Mouse (Mus musculus) left cerebral cortex, postnatal 36 days (tissue): ENCODE results near the gene Taar7f. TPM values are rescaled to one million over a fixed set of nuclear protein-coding genes. Genes with fewer than 3 reads are reported as not detected.
"Not testable (repeated sequence)": the region's sequence is repeated elsewhere in the genome, so short reads cannot be mapped to it uniquely, and the experiment has no call there.

ENCODE experiments used
- DNase-seq, 2 experiments: peaks; one replicate each; pipeline ENCODE4 v3.0.0; 2021 to 2022; ENCODE audit warnings: low spot score in 2 of 2, mixed read lengths in 1 of 2
- intact Hi-C: fragments of 180-260 bp; cut with DNase I; formaldehyde crosslinking; loops from one replicate; pipeline ENCODE4 v1.15.1; 2025
- total RNA-seq, 2 experiments: library from RNA; stranded (reverse); gene quantifications; 2 replicates each; pipeline ENCODE4 v1.2.3; 2021

Gene Taar7f
- not detected for total RNA-seq

DNA sequence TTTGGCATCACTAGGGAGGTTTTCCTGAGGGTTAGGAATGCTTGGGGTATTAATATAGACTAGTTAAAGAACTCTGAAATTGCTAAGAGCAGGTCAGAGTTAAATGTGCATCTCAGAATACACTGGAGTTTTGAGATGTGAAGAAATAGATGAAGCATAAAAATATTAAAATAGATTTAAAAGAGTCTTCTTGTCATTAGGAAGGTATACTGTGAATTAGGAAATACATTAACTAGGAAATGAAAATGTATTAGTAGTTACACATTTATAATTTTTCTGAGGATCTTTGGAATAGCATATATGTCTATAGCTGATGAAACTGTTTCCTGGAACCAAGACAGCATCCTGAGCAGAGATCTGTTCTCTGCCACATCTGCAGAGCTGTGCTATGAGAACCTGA, at the start of gene Taar7f:
Taar7f (plus strand) TSS at position 301 of the 400 bp plus-strand sequence.
- DNase-seq, result no peak
- intact Hi-C loops, result no loop called here

DNA sequence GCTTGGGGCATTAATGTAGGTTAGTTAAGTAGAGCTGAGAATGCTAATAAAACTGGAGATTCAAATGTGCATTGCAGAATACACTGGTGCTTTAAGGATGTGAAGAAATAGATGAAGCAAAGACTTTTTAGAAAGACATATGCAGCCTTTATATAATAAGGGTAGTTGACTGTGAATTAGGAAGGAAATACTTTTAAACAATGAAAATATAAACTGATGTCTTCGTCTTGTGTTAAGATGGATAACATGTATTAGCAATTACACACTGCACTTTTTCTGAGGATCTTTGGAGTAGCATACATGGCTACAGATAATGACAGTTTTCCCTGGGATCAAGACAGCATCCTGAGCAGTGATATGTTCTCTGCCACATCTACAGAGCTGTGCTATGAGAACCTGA, 49.7 kb upstream of the Taar7f start, which contains the start of gene Taar7b:
Taar7b (plus strand) TSS at position 301 of the 400 bp plus-strand sequence.
- DNase-seq, result no peak
- intact Hi-C loops, result no loop called here

DNA sequence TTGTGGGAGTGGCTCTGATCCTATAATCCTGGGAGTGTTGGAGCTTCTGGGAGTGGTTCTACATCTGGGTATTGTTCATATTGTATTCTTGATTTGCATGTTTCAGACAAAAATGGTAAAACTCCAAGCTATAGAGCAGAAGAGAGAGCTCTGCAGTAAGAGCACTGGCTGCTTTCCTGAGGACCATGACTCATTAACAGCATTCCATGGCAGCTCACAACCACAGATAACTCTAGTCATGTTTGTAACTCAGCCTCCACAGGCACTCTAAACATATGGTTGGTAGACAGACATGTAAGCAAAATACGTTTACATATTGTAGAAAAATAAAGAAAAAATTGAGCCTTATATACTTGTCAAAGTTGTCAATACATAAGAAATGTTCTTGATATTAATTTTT, 42.9 kb upstream of the Taar7f start:
- intact Hi-C loops, result no loop called here
- no peak for DNase-seq

DNA sequence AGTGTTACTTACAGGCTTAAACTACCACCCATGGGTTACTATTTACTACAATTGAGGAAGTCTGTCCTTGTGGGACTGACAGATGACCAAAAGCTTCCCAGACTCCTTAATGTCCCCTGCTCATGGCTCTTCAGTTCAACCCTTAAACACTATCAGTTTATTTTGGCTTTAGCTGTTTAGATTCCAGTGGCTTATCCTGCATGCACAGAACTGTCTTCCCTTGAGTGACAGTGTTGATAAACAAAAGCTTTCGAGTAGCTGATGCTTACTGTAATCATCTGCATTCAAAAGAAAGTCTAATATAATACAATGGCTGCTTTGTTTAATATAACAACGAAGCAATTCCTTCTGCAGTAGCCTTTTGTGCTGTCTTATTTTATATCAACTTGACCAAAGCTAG, 42.3 kb upstream of the Taar7f start:
- DNase-seq, result no peak
- intact Hi-C loops, result no loop called here

DNA sequence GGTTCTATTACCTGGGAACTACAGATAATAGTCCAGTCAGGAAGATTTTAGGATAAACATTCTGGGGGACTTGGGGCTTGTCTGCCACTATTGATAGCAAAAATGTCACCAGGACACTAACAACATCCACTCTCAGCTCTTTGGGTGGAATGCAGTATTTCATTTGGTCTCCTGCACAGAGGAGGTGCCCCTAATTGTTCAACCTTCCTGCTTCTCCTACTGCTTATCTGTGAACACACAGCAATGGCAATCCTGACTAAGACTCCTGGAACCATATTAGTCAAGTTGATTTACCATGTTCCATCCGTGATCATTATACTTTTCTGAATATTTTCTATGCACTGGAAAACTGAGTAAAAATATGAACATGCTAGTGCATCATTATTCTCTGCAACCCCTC, 41.2 kb upstream of the Taar7f start:
- no peak for DNase-seq
- intact Hi-C loops, result no loop called here

DNA sequence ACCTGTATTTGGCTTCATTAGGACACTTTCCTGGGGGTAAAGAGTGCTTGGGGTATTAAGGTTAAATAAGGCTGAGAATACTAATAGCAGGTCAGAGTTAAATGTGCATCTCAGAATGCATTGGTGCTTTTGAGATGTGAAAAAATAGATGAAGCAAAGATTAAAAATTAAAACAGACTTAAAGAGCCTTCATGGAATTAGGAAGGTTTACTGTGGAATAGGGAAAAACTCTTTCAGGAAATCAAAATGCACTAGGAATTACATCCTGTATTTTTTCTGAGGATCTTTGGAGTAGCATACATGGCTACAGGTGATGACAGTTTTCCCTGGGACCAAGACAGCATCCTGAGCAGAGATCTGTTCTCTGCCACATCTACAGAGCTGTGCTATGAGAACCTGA, 22.4 kb upstream of the Taar7f start, which contains the start of gene Taar7d:
Taar7d (plus strand) TSS at position 301 of the 400 bp plus-strand sequence.
- intact Hi-C loops, result no loop called here
- DNase-seq, result no peak

DNA sequence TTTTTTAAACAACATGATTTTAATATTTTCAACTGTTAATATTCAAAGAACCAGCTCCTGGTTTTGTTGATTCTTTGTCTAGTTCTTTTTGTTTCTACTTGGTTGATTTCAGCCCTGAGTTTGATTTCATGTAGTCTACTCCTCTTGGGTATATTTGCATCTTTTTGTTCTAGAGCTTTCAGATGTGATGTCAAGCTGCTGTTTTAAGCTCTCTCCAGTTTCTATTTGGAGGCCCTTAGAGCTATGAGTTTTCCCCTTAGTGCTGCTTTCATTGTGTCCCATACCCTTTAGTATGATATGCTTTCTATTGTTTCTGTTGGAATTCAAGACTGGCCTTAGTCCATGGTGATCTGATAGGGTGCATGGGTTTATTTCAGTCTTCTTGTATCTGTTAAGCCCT, 18.0 kb upstream of the Taar7f start:
- intact Hi-C loops, result no loop called here

DNA sequence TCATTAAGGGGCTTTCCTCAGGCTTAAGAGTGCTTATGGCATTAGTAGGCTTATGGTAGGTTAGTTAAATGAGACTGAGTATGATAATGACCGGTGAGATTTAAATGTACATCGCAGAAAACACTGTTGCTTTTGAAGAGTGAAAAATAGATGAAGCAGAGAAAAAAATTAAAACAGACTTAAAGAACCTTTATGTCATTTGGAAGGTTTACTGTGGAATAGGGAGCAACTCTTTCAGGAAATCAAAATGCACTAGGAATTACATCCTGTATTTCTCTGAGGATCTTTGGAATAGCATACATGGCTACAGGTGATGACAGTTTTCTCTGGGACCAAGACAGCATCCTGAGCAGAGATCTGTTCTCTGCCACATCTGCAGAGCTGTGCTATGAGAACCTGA, 12.0 kb upstream of the Taar7f start, which contains the start of gene Taar7e:
Taar7e (plus strand) TSS at position 301 of the 400 bp plus-strand sequence.
- intact Hi-C loops, result no loop called here
- DNase-seq, result no peak

More for the DNA sequence above, 18.0 kb upstream of the Taar7f start:
- no peak for DNase-seq

DNA sequence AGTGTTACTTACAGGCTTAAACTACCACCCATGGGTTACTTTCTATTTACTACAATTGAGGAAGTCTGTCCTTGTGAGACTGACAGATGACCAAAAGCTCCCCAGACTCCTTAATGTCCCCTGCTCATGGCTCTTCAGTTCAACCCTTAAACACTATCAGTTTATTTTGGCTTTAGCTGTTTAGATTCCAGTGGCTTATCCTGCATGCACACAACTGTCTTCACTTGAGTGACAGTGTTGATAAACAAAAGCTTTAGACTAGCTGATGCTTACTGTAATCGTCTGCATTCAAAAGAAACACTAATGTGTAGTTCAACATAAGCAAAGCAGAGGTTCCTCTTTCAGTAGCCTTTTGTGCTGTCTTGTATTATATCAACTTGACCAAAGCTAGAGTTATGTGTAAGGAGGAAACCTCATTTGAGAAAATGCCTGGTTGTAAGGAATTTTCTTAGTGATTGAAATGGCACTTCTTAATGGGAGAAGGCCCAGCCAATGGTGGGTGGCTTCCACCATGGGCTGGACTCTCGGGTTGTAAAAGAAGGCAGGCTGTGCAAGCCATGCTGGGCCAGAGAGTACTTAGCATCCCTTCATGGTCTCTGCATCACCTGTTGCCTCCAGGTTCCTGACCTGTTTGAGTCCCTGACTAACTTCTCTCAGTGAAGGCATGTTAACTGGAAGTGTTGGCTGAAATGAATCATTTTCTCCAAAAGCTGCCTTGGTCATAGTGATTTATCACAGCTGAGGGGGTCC, 9.0 kb upstream of the Taar7f start:
- no peak for DNase-seq
- intact Hi-C loops, result no loop called here

DNA sequence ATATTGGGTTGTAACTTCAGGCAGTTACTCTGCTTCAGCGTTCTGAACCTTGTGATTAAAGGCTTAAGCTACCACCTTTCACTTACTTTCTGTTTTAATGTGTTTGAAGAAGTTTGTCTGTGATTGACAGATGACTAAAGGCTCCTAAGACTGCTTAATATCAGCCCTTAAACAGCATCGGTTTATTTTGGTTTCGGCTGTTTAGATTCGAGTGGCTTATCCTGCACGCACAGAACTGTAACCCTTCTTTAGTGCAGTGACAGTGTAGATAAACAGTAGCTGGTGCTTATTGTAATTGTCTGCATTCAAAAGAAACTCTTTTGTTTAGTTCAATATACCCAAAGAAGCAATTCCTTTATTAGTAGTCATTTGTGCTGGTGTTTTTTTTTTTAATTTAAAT, 2.7 kb downstream of the Taar7f start:
- intact Hi-C loops, result no loop called here

DNA sequence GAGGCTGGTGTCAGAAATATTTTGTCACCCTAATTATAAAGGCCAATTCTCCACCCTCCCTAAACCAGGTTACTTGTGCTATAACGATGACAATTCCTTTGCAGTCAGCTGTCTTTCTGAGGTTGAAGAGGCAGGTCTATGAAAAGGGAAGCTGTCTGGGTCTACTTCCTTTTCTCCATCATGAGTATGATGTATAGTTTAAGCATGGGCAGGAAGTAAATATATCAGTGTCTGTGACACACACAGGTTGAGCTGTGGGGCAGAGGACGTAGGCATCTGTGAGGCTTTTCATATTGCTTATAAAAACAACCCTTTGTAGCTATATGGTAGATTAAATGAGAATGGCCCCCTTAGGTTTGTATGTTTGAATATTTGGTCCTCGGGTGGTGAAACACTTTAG, 9.7 kb downstream of the Taar7f start:
- DNase-seq, result no peak

More for the DNA sequence above, 2.7 kb downstream of the Taar7f start:
- DNase-seq, result no peak

DNA sequence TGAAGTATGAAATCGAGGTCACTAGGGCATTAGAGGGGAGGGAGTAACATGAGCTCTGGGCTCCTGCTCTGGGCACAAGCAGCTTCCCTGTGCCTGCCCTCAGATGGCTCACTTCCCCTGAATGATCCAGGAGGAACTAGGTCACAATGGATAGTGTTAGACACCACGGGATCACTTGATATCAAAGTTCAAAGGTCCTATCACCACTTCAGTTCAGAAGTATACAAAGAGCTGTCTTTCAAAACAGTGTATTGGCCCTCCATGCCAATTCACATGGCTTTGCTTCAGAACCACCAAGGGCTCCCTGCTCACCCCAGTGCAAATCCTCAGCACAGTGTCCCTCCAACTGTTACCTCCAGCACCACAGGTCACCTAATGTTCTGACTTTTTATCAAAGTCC, 25.4 kb downstream of the Taar7f start:
- DNase-seq, intact Hi-C loops: not testable (repeated sequence)

More for the DNA sequence above, 9.7 kb downstream of the Taar7f start:
- intact Hi-C loops, result no loop called here

DNA sequence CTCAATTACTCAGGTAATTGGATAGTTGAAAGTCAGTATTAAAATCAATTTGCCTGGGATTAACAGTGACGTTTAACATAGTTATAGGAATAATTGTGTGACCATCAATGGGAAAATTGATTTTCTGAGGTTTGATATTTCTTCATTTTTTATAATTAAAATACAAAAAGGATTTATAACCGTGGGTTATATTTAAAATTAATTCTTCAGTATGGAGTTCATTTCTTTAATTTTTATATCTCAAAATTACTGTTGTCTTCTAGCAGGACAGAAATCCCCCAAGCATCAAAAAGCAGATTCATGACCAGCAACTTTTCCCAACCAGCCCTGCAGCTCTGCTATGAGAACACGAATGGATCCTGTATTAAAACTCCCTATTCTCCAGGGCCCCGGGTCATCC, 26.9 kb downstream of the Taar7f start, which contains the start of gene Taar8a:
Taar8a (plus strand) TSS at position 301 of the 400 bp plus-strand sequence.
- DNase-seq, intact Hi-C loops: not testable (repeated sequence)

DNA sequence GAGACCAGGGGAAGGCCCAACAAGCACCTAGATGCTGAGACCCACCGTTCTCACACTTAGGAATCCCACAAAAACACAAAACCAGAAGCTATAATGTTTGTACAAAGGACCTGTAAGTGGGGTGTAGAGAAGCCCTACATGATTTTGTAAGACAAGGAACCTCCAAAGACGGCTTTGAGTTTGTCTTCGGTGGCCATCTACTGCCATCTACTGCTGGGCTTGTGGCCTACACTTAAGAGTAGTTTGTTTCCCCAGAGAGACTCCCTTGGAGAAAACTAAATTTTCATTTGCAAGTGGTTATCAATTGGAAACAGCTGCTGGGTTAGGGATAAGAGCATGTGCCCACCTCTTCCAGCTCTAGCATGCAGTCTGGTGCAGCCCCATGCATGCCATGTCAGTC, 30.9 kb downstream of the Taar7f start:
- intact Hi-C loops, result loop anchor here (2.0 kb wide), 2 partner anchors 101 to 267 kb away; no protein-coding TSS in a partner anchor

DNA sequence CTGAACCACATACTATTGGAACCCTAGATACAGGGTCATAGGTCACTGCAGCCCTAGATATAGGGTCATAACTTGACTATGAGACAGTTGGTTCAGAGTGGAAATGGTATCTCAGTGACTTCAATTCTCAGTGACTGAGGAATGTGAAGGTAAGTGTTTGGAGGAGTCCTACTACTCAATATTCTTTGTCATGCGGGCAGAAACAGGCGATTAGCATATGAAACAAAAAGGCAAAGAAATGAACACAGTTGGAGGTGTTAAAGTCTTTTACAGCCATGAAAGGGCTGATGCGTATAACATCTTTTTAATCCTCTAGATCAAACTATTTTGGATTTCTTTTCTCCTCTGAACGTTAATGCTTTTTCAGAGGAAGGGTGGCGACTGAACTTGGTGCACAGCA, 36.6 kb downstream of the Taar7f start:
- intact Hi-C loops, result no loop called here
- DNase-seq, result no peak

More for the DNA sequence above, 30.9 kb downstream of the Taar7f start:
- peak; percentile 5 to 38 for DNase-seq

DNA sequence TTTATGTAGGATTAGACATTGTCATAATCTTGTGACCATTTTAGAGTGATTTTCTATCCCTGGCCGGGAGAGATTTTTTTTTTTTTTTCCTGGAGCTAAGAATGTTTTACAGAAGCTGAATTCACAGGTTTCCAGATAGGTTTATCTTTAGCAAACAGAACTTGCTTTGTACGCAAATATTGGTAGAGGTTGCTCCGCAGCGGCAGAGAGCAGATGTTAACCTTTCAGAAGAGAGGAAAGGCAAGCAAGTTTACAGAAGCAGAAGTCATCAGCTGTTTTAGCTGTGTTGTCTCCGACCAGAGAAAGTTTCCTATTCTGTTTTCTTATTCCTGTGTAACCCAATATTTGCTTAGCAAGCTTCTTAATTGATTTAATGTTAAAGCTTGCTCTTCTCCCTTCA, 37.2 kb downstream of the Taar7f start:
- DNase-seq, result no peak
- intact Hi-C loops, result no loop called here

DNA sequence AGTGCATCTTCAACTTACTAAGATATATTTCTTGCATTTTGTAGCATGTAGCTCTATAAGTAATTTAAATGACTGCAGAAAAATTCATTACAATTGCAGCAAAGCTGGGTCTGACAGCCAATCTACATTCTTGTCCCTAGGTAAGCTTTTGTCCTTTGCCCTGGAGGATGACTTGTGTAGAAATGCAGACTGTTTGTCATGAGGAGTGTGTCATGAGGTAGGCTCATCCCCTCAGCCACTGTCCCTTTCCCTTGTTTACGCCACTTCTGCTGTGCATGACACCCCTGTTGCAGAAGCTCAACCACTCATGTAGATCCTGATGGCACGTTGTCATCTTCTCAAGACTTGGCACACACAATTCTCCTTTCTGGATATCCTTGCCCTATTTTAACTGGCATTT, 37.9 kb downstream of the Taar7f start:
- intact Hi-C loops, result no loop called here
- no peak for DNase-seq

DNA sequence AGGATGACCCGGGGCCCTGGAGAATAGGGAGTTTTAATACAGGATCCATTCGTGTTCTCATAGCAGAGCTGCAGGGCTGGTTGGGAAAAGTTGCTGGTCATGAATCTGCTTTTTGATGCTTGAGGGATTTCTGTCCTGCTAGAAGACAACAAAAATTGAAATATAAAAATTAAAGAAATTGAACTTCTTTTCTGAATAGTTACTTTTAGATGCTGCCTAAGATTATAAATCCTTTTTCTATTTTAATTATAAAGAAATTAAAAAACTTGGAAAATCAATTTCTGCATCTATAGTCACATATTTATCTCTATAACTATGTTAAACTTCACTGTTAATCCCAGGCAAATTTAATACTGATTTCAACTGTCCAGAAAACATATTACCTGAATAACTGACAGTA, 42.9 kb downstream of the Taar7f start, which contains the start of gene Taar8b:
Taar8b (minus strand) TSS at position 101 of the 400 bp plus-strand sequence.
- DNase-seq, result no peak
- intact Hi-C loops, result no loop called here

DNA sequence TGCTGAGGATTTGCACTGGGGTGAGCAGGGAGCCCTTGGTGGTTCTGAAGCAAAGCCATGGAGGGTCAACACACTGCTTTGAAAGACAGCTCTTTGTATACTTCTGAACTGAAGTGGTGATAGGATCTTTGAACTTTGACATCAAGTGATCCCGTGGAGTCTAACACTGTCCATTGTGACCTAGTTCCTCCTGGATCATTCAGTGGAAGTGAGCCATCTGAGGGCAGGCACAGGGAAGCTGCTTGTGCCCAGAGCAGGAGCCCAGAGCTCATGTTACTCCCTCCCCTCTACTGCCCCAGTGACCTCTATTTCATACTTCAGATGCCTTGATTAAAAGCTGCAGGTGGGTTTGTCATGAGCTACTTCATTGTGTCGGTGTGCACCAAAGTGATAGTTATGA, 47.7 kb downstream of the Taar7f start:
- DNase-seq, intact Hi-C loops: not testable (repeated sequence)
